Mouse (Mus musculus) adipocyte (in vitro differentiated cells): Measurements from ENCODE around the gene Rnf220.
A peak's percentile ranks its signal among the peaks of the same experiment; 100 is the strongest.

Experiments
- DNase-seq: peaks from one replicate; pipeline ENCODE4 v3.0.0-alpha.2; 2016; ENCODE audit warnings: low spot score

Rnf220 gene

GRCm38 (mm10) chr4:117302027-117302806 is 194.6 kb downstream of the Rnf220 start:
- no peak for DNase-seq

GRCm38 (mm10) chr4:117299921-117300320 is 196.9 kb downstream of the Rnf220 start:
- no peak for DNase-seq

DNA sequence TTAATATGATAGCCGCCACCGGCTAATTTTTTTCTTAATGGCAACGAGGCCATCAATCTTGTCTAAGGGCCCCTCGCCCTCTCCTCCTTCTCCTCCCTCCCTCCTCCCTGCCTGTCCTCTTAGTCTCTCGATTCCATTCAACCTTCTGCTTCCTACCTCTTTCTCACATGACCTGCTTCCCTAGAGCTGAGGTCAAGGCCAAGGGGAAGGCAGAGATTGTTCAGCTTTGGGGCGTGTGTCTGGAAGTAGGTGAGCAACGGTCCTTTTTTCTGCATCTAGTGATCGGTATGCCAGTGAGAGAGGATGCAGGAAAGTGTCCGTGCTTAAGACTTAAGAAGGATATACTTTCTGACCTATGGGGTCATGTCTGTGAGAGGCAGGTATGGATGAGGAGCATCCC is 199.0 kb downstream of the Rnf220 start:
- no peak for DNase-seq

DNA sequence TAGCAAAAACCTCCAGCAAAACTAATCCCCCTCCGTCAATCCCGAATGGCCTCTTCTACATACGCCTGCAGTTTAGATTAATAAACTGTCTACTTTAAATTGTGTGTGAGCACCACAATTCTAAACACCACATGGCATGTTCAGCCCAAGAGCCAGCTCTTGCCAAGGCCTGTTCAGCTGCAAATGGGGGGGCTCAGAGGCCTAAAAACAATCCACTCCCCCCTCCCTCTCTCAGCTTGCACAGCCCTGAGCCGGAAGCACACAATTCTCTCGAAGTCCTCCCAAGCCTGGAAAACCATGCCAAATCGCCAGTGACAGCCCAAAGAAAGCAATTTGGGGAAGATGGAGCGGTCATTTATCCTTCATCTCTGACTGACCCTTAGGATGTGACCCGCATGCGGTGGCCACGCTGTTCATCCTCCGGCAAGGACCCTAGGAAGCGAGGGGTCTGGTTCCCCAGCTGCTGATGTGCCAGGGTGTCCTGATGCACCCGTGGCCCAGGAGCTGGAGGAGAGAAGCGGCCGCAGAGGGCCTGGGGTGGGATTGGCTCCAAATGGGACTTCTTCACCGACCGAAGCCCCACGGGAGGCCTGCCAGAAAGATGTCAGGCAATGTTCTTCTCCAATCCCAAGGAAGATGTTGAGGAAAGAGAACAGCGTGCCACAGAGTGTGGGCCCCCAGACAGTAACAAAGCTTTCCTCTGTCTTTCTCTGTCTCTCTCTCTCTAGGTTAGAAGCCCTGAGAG is 199.8 kb downstream of the Rnf220 start:
- no peak for DNase-seq

- DNase-seq: peak; percentile 26
Observed at GRCm38 (mm10) chr4:117291696-117292095, 205.2 kb downstream of the Rnf220 start.

- peak; percentile 82 for DNase-seq
Observed at GRCm38 (mm10) chr4:117288927-117289801, 207.7 kb downstream of the Rnf220 start.

- no peak for DNase-seq
Observed at GRCm38 (mm10) chr4:117288277-117288926, 208.4 kb downstream of the Rnf220 start.

GRCm38 (mm10) chr4:117284363-117284762 is 212.5 kb downstream of the Rnf220 start:
- DNase-seq: no peak

DNA sequence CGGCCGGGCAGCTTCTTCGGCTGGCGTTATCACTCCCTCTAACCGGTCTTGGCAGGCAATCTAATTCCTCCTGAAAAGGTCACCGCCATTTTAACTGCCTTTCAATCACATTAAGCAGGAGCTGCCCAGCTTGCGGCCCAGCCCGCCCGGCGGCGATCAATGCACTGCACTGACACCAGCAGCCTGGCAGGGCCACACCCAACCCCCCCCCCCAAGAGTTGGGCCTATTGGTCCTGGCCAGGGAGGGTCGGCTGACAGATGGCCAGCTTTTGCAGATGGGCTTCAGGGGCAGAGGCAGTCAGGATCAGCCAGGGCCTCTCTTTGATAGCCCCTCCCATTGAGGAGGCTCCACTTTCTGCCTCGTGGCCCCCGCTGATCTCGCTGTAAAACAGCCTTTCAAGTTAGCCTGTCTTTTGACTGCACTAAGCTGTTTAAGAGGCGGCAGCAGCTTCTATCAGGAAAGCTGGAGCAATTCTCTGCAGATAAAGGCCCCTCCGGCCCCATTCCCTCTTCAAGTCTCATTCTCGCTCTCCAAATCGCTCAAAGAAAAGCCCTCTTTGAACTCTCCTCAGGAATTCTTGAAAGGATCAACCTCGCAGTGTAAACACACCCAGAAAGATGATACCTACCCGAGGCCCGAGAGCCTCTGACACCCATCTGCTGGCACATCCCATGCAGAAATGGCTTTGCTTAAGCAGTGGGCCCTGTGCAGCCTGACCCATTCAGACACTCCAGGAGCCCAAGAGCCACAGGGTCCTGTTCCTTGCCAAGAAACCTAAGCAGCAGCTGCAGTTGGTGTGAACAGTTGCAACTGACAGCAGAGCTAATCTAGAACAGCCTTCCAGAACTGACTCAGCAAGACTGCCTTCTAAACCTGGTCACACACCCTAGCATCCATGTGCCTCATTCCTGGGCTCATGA is 213.3 kb downstream of the Rnf220 start:
- no peak for DNase-seq

- DNase-seq: no peak
Observed at GRCm38 (mm10) chr4:117281090-117281845, 215.6 kb downstream of the Rnf220 start.

- DNase-seq: no peak
Observed at GRCm38 (mm10) chr4:117280397-117280930, 216.4 kb downstream of the Rnf220 start.

GRCm38 (mm10) chr4:117279253-117279642 is 217.6 kb downstream of the Rnf220 start:
- DNase-seq: no peak

- DNase-seq: no peak
Observed at GRCm38 (mm10) chr4:117278381-117279252, 218.2 kb downstream of the Rnf220 start.

DNA sequence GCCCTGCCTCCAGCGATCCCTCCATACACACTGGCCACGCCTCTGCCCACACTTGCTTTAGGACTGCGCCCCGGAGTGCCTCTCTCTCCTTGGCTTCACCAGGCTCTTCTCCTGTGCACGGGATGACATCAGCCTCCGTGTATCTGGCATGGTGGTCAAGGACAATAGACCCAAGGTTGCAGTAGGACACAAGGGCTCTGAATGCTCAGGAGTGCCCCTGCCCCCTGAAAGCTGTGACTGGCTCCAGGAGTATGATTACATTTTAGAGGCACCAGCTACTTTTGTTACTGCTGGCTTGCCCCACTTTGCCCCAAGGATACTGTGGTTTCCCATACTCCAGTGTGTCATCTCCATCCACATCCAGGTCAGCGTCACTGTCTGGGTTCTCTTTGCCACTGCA is 219.2 kb downstream of the Rnf220 start:
- DNase-seq: no peak

DNA sequence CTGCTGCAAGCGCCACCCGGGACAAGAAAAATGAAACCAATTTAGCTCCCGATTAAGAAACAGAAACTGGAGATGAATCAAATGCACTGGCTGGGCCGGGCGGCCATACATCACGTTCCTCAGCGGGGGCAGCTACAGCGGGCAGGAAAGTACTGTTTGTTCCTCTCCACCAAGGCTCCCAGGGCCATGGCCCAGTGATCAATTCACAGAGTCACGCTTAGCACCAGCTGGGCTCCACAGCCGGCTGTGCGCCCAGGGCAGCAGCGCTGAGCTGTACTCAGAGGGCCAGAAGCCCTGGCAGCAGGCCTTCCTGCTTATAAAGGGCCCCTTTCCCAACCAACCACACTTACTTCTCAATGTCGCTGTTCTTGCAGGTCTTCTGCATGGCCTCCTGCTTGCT is 219.8 kb downstream of the Rnf220 start:
- no peak for DNase-seq

- DNase-seq: no peak
Observed at GRCm38 (mm10) chr4:117276281-117276711, 220.6 kb downstream of the Rnf220 start.

GRCm38 (mm10) chr4:117274720-117275119 is 222.1 kb downstream of the Rnf220 start:
- no peak for DNase-seq

- no peak for DNase-seq
Observed at GRCm38 (mm10) chr4:117272459-117272858, 224.4 kb downstream of the Rnf220 start.

GRCm38 (mm10) chr4:117270278-117270677 is 226.6 kb downstream of the Rnf220 start:
- peak; percentile 80 for DNase-seq
